Mouse (Mus musculus) CH12.LX (cell line): ENCODE measurements around the gene Schip1. TPM values are rescaled to one million over a fixed set of nuclear protein-coding genes. Genes with fewer than 3 reads are reported as not detected.

Experiments used
- DNase-seq: peaks from one replicate; pipeline ENCODE4 v3.0.0-alpha.2; 2013; ENCODE audit errors: extremely low read depth
- H3K27ac ChIP-seq: 2 replicates; pipeline ENCODE4 v1.5.1; 2012; ENCODE audit warnings: low read depth, mild to moderate bottlenecking, control low read depth, moderate library complexity; ENCODE audit not compliant: insufficient read depth
- H3K27me3 ChIP-seq: replicated peaks from 2 replicates; pipeline ENCODE3; 2012; ENCODE audit warnings: inconsistent platforms
- H3K36me3 ChIP-seq, 2 experiments: replicated peaks in 1 of 2; 2 replicates each; pipeline versions ENCODE3 to v1.6.1; 2012; ENCODE audit warnings: inconsistent platforms in 1 of 2, low read length in 1 of 2, mild to moderate bottlenecking in 1 of 2, mixed read lengths in 1 of 2, moderate library complexity in 1 of 2; ENCODE audit not compliant: control insufficient read depth in 1 of 2, insufficient read depth in 1 of 2
- H3K4me1 ChIP-seq, 2 experiments: 2 replicates each; pipeline ENCODE4 v1.6.1; 2012; ENCODE audit warnings: inconsistent platforms in 1 of 2, moderate library complexity in 1 of 2; ENCODE audit not compliant: insufficient read depth in 2 of 2, control insufficient read depth in 1 of 2
- H3K4me2 ChIP-seq: 2 replicates; pipeline ENCODE4 v1.6.1; 2012; ENCODE audit warnings: low read depth, mild to moderate bottlenecking, control low read depth; ENCODE audit not compliant: poor library complexity, insufficient read depth, severe bottlenecking
- H3K4me3 ChIP-seq, 3 experiments: fragments of 150-350 bp in 1 of 3; sonication (generic) in 1 of 3; replicated peaks in 1 of 3; 2 replicates each; pipeline versions ENCODE3 to v1.5.1; 2011 to 2012; ENCODE audit warnings: low read depth in 2 of 3, low read length in 2 of 3, mild to moderate bottlenecking in 2 of 3, moderate library complexity in 2 of 3, control low read depth in 1 of 3, improper control_type of control experiment in 1 of 3, inconsistent platforms in 1 of 3, mixed read lengths in 1 of 3; ENCODE audit not compliant: poor library complexity in 1 of 3
- H3K79me2 ChIP-seq: replicated peaks from 2 replicates; pipeline ENCODE4 v1.6.1; 2012; ENCODE audit warnings: mild to moderate bottlenecking, moderate library complexity; ENCODE audit not compliant: control insufficient read depth, poor library complexity, insufficient read depth, severe bottlenecking; ENCODE audit errors: extremely low read depth
- H3K9ac ChIP-seq: 2 replicates; pipeline ENCODE4 v1.6.1; 2012; ENCODE audit warnings: low read depth, mild to moderate bottlenecking, control low read depth, moderate library complexity; ENCODE audit not compliant: insufficient read depth
- H3K9me3 ChIP-seq: replicated peaks from 2 replicates; pipeline ENCODE3; 2012; ENCODE audit warnings: low read length, inconsistent platforms, mixed read lengths
- BHLHE40 ChIP-seq: IDR thresholded peaks from 2 replicates; pipeline ENCODE4 v1.6.1; 2011; ENCODE audit warnings: mild to moderate bottlenecking, low read depth, low read length, improper control_type of control experiment
- CTCF ChIP-seq, 2 experiments: IDR thresholded peaks in 1 of 2; conservative IDR thresholded peaks in 1 of 2; 2 replicates each; pipeline ENCODE4 v1.5.1; 2011 to 2012; ENCODE audit warnings: low read depth in 2 of 2, low read length in 2 of 2, improper control_type of control experiment in 1 of 2, inconsistent platforms in 1 of 2, mild to moderate bottlenecking in 1 of 2, moderate library complexity in 1 of 2
- EP300 ChIP-seq: IDR thresholded peaks from 2 replicates; pipeline ENCODE4 v1.6.1; 2011; ENCODE audit warnings: low read length, improper control_type of control experiment
- ETS1 ChIP-seq: conservative IDR thresholded peaks from 2 replicates; pipeline ENCODE4 v1.6.1; 2012; ENCODE audit warnings: low read depth, mild to moderate bottlenecking, inconsistent platforms, low read length, improper control_type of control experiment, moderate library complexity
- HCFC1 ChIP-seq: IDR thresholded peaks from 2 replicates; pipeline ENCODE4 v1.6.1; 2012; ENCODE audit warnings: low read depth, mild to moderate bottlenecking, inconsistent platforms, low read length, improper control_type of control experiment
- MAFK ChIP-seq: IDR thresholded peaks from 2 replicates; pipeline ENCODE4 v1.6.1; 2011; ENCODE audit warnings: low read length, improper control_type of control experiment; ENCODE audit not compliant: insufficient replicate concordance
- MAX ChIP-seq: IDR thresholded peaks from 2 replicates; pipeline ENCODE4 v1.6.1; 2011; ENCODE audit warnings: low read length, improper control_type of control experiment
- MYC ChIP-seq: IDR thresholded peaks from 2 replicates; pipeline ENCODE4 v1.6.1; 2011; ENCODE audit warnings: low read depth, mild to moderate bottlenecking, improper control_type of control experiment, low read length
- PAX5 ChIP-seq: IDR thresholded peaks from 2 replicates; pipeline ENCODE4 v1.6.1; 2012; ENCODE audit warnings: low read length, inconsistent platforms, mixed read lengths
- POLR2AphosphoS2 ChIP-seq: IDR thresholded peaks from 2 replicates; pipeline ENCODE4 v1.6.1; 2011; ENCODE audit warnings: low read depth, low read length, improper control_type of control experiment
- RCOR1 ChIP-seq: conservative IDR thresholded peaks from 2 replicates; pipeline ENCODE4 v1.6.1; 2012; ENCODE audit warnings: low read depth, mild to moderate bottlenecking, inconsistent platforms, low read length, improper control_type of control experiment
- SIN3A ChIP-seq: IDR thresholded peaks from 2 replicates; pipeline ENCODE4 v1.6.1; 2012; ENCODE audit warnings: low read length, improper control_type of control experiment, inconsistent platforms
- TCF12 ChIP-seq: IDR thresholded peaks from 2 replicates; pipeline ENCODE4 v1.6.1; 2014; ENCODE audit warnings: low read depth, mild to moderate bottlenecking, inconsistent platforms, low read length, improper control_type of control experiment
- USF2 ChIP-seq: conservative IDR thresholded peaks from 2 replicates; pipeline ENCODE4 v1.6.1; 2011; ENCODE audit warnings: low read depth, low read length, improper control_type of control experiment
- ZKSCAN1 ChIP-seq: IDR thresholded peaks from 2 replicates; pipeline ENCODE4 v1.6.1; 2012; ENCODE audit warnings: low read depth, inconsistent platforms, low read length, improper control_type of control experiment, borderline replicate concordance
- ZMIZ1 ChIP-seq: IDR thresholded peaks from 2 replicates; pipeline ENCODE4 v1.6.1; 2012; ENCODE audit warnings: low read depth, mild to moderate bottlenecking, inconsistent platforms, low read length, improper control_type of control experiment
- ZNF384 ChIP-seq: IDR thresholded peaks from 2 replicates; pipeline ENCODE4 v1.6.1; 2012; ENCODE audit warnings: low read depth, low read length, improper control_type of control experiment, inconsistent platforms
- dilution Hi-C: fragments of 300-500 bp; cut with MboI; formaldehyde crosslinking; loops from 2 replicates; pipeline ENCODE4 v1.14.3; 2020; ENCODE audit warnings: low sequenced_read_pairs; ENCODE audit not compliant: extremely low pct_unique_long_range_greater_than_20kb, extremely low pct_ligation_motif_present
- in situ Hi-C: fragments of 300-500 bp; cut with MboI; formaldehyde crosslinking; loops from 3 replicates; pipeline ENCODE4 v1.14.3; 2019; ENCODE audit warnings: low sequenced_read_pairs, low pct_ligation_motif_present, low pct_unique_long_range_greater_than_20kb, mixed read lengths
- polyA plus RNA-seq: library from polyadenylated mRNA; unstranded; fragments of >175 nt; gene quantifications from 2 replicates; pipeline ENCODE4 v1.2.1, GENCODE M21; 2012; ENCODE audit warnings: low read depth; ENCODE audit not compliant: insufficient read length
- total RNA-seq, 2 experiments: library from RNA; depleted of rRNA; stranded (reverse); fragments of 300-350 nt in 1 of 2; fragments of >200 nt in 1 of 2; gene quantifications; 2 replicates each; pipeline ENCODE4 v1.2.3; 2012 to 2014

The Schip1 gene
- total and polyA plus RNA-seq, 3 experiments: 0.25 to 0.36 TPM; not detected in 1

DNA sequence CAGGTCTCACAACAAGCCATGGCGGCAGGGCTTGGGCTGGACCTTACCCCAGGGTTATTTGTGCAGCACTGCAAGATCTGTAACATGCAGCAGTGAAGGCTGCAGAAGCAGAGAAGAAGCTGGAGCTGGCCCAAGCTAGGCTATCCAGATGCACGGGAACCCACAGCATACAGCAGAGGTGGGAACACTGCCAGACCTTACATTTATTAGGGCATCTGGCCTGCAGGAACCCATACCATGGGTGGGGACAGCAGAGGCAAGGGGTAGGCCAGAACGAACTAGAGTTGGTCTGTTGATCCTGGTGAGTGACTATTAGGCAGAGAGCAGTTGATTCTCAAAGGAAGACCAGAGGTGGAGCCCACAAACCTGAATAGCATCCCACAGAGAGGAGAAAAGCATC, 178.6 kb downstream of the Schip1 start:
- Histone ChIP-seq H3K27ac (no peak overlapping the region), H3K4me2 (no peak overlapping the region), H3K9ac (no peak overlapping the region), H3K9me3 (no peaks in the 10 kb centered on the region), H3K4me1 (peaks cover 3 to 27% of the 10 kb centered on the region in 2 experiments), H3K4me3 (no peak overlapping the region), H3K79me2 (no peaks in the 10 kb centered on the region), H3K27me3 (no peaks in the 10 kb centered on the region), H3K36me3 (no peaks in the 10 kb centered on the region)
- no peak for DNase-seq
- in situ Hi-C loops (no loop called here), dilution Hi-C loops (no loop called here)
- TF ChIP-seq TCF12: no peak
- TF ChIP-seq EP300: no peak
- no peak for TF ChIP-seq SIN3A
- TF ChIP-seq PAX5: no peak
- no peak for TF ChIP-seq POLR2AphosphoS2
- no peak for TF ChIP-seq RCOR1
- no peak for TF ChIP-seq MAX
- TF ChIP-seq ETS1: no peak
- no peak for TF ChIP-seq CTCF (conservative IDR thresholded peaks at IDR 0.05 in 1 of 2, IDR thresholded peaks at IDR 0.05 in 1 of 2; ENCODE audit: low read depth in 2 of 2, low read length in 2 of 2)

DNA sequence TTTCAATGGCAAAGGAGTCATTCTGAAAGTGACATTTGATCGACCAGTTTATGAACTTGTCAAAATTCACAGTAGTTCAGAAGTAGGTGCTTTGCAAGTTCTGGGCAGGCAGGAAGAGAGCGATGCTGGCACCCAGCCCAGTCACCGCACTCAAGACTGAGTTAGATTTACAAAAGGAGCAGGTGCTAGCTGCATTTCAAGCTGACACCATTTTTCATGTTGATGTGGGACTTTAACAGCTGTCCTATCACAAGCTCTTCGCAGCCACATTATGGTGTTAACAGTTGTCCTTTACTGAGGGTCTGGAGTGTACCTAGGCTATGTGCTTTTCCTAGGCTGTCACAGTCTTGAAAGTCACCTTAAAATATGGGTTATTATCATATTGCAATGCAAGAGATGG, 181.6 kb downstream of the Schip1 start:
- dilution Hi-C loops (no loop called here), in situ Hi-C loops (no loop called here)
- H3K4me2 ChIP-seq: peak overlapping the region; percentile 29; the same call in 1 of the 2 replicates
- no peaks in the 10 kb centered on the region for H3K9me3 ChIP-seq
- no peaks in the 10 kb centered on the region for H3K27me3 ChIP-seq
- H3K27ac ChIP-seq: no peak overlapping the region
- H3K9ac ChIP-seq: no peak overlapping the region
- no peak for DNase-seq
- H3K4me3 ChIP-seq: no peak overlapping the region
- H3K79me2 ChIP-seq: no peaks in the 10 kb centered on the region
- peaks cover 0 to 3% of the 10 kb centered on the region in 2 experiments; a peak in 1 of 4 replicates for H3K4me1 ChIP-seq
- TF ChIP-seq TCF12: no peak
- no peak for TF ChIP-seq CTCF (conservative IDR thresholded peaks at IDR 0.05 in 1 of 2, IDR thresholded peaks at IDR 0.05 in 1 of 2; ENCODE audit: low read depth in 2 of 2, low read length in 2 of 2)
- no peak for TF ChIP-seq MYC
- TF ChIP-seq MAFK: no peak
- TF ChIP-seq PAX5: no peak
- TF ChIP-seq ZKSCAN1: no peak
- TF ChIP-seq USF2: no peak
- no peak for TF ChIP-seq HCFC1
- TF ChIP-seq ZMIZ1: no peak
- no peak for TF ChIP-seq ETS1
- no peak for TF ChIP-seq BHLHE40
- TF ChIP-seq ZNF384: no peak
- TF ChIP-seq, all 38 proteins: peak for 0
- H3K36me3 ChIP-seq: no peaks in the 10 kb centered on the region
